Mouse (Mus musculus) naive thymus-derived CD4-positive, alpha-beta T cell, adult 5 months (primary cell): ENCODE results near the gene Pepd. TPM values are rescaled to one million over a fixed set of nuclear protein-coding genes. Genes with fewer than 3 reads are reported as not detected.

Experiments
- polyA plus RNA-seq: library from polyadenylated mRNA; unstranded; fragments of 100-300 nt; shearing (Covaris generic); gene quantifications from one replicate; pipeline ENCODE4 v1.2.1, GENCODE M21; 2017

Pepd gene
- polyA plus RNA-seq, result 44.9 TPM

GRCm38 (mm10) chr7:34911919-34912897 is at the start of gene Pepd:
Pepd (plus strand) TSS chr7:34912379.

DNA sequence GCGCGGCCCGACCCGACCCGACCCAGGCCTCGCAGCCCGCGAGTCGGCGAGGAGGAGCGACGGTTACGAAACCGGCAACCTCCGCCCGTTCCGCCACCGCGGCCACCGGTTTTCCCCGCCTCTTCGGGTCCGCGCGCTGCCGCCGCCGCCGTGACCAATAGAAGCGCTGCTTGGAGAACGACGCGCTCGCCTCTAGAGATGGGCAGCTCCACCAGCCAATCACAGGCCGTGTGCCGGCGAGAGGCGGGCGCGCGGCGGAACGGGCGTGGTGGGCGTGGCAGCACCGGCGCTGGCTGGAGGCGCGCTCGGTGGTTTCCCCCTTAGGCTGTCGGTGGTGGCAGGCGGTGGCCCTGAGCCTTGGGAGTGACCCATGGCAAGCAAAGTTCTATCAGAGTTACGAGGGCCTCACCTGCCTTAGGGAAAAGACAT is 144.3 kb downstream of the Pepd start, which contains the start of gene Cebpg:
TSS of gene Cebpg (minus strand) at position 138 of the 429 bp plus-strand sequence.

Other genes starting within 250 kb of the Pepd start
- not detected for gene Chst8, start 99.7 kb upstream of the Pepd start, polyA plus RNA-seq
- 52.4 TPM for gene Cebpg, start 144.2 kb downstream of the Pepd start, polyA plus RNA-seq
- not detected for gene Cebpa, start 206.9 kb downstream of the Pepd start, polyA plus RNA-seq